Mouse (Mus musculus): ENCODE results near the gene Txndc11.

Gene Txndc11

GRCm38 (mm10) chr16:11104905-11105304 is 29.5 kb downstream of the Txndc11 start:
- no peak for DNase-seq (ENCODE audit: low spot score in 2 of 2)

- DNase-seq (ENCODE audit: low spot score in 2 of 2), result no peak
Observed at GRCm38 (mm10) chr16:11097301-11097700, 37.1 kb downstream of the Txndc11 start.

GRCm38 (mm10) chr16:11093717-11094386 is 40.6 kb downstream of the Txndc11 start:
- DNase-seq (ENCODE audit: low spot score in 2 of 2), result no peak

GRCm38 (mm10) chr16:11092523-11092922 is 41.9 kb downstream of the Txndc11 start:
- no peak for DNase-seq (ENCODE audit: low spot score in 2 of 2)

DNA sequence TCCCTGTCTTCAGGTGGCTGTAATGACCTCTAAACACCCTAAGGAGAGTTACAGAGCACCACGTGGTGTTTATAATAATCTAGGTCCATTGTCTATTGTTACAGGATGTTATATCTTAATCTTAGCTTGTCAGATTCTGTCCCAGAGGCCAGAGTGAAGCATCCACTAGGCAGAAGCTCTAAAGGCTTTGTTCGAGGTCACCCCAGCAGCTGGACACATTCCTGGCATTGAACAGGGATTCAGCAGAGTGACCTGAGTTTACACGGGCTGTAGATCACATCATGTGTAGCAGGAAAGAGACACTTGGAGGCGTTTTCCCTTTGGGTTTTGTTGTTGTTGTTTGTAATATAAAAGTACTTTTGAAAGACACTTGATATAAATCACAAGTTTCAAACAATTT is 42.4 kb downstream of the Txndc11 start:
- no peak for DNase-seq (ENCODE audit: low spot score in 2 of 2)

DNA sequence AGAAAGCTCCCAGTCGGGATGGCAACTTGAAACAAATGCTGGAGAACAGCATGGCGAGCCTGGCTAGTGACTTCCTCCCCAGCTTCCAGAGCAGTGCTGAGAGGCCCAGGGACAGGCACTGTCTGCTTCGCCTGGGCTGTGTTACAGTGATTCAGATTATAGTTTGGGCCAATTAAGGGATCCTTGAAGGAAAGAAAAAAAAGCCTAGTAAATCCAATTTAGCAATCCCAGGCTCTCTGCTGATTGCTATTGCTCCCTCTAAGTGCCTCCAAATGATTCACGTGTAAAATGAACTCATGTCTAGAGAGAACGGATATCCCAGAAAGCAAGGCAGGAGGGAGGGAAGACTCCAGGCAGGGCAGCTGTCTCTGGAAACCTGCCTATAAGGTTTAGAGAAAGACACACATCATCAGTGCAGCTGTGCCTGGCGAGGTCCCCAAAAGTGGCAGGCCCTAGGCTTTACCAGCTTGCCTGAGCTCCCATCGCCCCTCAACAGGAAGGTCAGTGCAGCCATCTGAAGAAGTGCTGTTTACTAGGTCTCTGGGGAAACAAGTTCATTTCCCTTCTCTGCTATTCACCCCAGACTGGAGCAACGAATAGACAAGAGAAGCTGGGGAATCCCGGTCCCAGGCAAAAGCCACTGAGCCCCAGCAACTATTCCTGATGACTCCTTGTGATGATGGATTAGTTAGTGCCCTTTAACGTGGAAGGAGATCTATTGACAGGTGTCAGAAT is 43.4 kb downstream of the Txndc11 start:
- no peak for DNase-seq (ENCODE audit: low spot score in 2 of 2)

DNA sequence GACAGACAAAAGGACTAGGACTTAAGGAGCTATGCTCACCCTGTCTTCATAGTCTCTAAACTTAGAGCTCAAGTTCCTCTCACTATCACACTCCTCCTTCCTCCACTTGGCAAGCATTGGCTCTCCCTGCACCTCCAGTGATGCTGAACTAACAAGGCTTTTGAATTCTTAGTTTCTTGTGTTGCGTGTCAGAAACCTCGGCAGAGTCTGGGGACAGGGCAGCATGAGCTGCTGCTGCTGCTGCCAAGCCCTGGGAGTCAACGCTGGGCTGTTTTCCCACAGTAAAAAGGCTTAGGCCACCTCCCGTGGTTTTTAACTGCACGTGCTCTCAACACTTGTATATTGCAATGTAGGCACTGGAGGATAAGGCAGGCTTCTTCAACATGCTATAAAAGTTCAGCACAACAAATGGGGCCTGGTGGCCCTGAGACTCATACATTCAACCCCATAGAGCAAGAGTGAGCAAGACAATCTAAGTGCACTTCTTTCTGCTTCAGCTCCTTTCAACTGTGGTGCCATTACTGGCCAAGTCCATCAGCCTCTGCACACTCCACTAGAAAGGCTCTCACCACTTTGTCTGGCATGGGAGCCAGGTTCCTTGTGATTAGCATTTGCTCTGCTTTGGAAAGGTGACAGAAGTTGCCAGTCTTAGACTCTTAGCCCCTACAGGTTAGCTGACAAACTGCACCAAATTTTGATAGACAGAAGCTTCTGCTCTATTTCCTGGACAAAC is 47.4 kb downstream of the Txndc11 start:
- DNase-seq (ENCODE audit: low spot score in 2 of 2), result no peak

DNA sequence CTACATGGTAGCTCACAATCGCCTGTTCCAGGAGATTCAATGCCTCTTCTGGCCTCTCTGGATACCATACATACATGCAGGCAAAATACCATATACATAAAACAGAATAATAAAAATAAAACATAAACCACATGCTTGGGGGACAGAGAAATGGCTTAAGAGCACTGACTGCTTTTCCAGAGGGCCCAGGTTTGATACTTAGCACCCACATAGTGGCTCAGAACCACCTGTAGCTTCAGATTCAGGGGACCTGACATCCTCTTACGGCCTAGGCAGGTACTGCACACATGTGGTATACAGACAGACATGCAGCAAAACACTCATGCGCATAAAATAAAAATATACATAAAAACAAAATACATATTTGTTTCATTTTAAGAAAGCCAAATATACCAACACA is 48.2 kb downstream of the Txndc11 start:
- DNase-seq (ENCODE audit: low spot score in 2 of 2), result no peak

- DNase-seq (ENCODE audit: low spot score in 2 of 2), result no peak
Observed at GRCm38 (mm10) chr16:11084181-11084580, 50.3 kb downstream of the Txndc11 start.

DNA sequence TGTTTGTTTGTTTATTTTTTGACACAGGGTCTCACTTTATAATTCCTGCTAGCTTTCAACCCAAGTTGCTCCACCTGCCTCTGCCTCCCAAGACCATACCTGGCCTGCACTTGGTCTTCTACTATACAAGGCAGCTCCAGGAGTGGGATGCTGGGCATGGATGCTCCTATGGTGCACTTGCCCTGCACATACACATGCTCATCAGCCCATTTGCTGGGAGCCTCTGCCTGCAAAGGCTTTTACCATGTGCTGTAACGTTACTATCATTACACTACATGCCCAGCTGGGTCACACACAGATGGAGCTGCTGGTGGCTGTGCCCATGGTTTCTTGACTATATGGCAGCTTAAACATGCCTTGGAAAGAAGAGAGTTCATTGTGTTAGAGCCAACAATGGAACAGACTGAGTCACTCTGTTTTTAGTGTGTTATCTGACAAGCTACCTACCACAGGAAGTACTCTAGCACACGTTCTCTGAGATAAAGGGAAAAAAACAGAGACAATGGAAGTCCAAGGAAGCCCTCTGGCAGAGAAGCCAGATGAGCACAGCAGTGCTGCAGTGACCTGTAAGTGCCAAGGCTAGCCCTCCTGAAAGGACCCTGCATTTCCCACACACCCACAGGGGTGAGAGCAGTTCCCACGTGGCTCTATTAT is 56.1 kb downstream of the Txndc11 start:
- no peak for DNase-seq (ENCODE audit: low spot score in 2 of 2)

GRCm38 (mm10) chr16:11077601-11078201 is 56.7 kb downstream of the Txndc11 start:
- no peak for DNase-seq (ENCODE audit: low spot score in 2 of 2)

DNA sequence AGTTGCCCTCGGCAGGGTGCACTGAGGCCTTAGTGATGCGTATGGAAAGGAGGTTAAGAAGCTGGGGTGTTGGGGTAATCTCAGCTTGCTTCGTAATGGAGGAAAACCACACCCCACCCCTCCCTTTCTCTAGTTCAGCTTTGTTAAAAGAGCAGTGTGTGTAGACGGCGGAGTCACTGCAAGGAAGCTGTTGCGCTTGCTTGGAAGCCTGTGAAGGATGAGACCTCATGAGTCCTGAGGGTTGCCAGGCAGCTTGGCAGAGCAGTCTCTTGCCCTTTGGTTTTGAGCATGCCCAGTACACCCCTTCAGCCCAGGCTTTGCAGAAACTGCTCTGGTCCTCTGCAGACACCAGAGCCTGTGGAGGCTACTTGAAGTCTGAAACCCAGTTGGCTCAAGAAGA is 61.4 kb downstream of the Txndc11 start:
- no peak for DNase-seq (ENCODE audit: low spot score in 2 of 2)

DNA sequence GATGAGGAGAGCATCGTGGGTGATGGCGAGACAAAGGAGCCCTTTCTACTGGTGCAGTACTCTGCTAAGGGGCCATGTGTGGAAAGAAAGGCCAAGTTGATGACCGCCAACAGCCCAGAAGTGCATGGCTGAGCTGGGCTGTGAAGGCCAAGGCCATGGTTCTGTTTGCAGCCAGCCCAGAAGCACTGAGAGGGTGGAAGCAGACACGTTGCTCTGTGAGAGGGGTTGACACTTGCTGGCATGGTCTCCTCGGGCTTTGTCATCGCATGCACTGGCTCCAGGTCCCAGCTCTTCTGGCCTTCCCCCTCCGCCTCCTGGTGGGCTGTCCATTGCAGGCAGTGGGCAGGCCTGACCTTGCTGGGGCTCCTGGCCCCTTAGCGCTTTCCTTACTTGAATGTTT is 62.0 kb downstream of the Txndc11 start:
- DNase-seq (ENCODE audit: low spot score in 2 of 2), result no peak

DNA sequence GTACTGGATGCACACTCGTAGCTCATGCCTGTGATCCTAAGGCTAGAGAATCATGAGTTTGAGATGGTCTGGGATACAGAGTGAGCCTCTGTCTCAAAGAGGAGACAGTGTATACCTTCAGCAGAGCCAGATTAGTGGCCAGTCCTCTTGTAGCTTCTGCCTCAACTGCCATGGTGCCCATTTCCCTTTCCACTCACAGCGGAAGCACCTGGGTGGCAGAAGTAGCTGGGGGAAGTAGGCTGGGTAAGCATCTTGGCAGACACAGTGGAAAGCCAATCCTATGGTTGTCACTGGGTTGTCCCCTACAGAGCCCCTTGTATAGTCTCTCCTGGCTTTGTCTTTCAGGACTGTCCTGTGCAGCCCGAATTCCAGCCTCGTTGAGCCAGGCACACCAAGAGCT is 62.6 kb downstream of the Txndc11 start:
- no peak for DNase-seq (ENCODE audit: low spot score in 2 of 2)

DNA sequence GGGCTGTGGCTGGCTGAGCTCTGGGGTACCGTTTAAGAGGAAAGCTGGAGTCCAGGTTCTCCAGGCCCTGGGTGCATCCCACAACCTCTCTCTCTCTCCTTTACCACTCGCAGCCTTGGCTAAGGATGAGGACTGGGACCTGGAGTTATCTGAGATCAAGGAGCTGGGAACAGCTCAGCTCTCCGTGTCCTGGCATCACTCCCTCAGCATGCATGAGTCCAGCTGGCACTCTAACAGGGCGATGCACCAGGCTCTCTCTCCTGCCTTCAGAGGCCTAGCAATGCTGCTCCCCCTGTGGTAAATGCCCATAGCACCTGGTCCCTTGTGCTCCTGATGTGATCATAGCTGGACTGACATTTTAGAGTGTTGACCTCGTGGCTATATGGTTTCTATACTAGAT is 63.3 kb downstream of the Txndc11 start:
- DNase-seq (ENCODE audit: low spot score in 2 of 2), result peak in 1 of 2 experiments; percentile 31

DNA sequence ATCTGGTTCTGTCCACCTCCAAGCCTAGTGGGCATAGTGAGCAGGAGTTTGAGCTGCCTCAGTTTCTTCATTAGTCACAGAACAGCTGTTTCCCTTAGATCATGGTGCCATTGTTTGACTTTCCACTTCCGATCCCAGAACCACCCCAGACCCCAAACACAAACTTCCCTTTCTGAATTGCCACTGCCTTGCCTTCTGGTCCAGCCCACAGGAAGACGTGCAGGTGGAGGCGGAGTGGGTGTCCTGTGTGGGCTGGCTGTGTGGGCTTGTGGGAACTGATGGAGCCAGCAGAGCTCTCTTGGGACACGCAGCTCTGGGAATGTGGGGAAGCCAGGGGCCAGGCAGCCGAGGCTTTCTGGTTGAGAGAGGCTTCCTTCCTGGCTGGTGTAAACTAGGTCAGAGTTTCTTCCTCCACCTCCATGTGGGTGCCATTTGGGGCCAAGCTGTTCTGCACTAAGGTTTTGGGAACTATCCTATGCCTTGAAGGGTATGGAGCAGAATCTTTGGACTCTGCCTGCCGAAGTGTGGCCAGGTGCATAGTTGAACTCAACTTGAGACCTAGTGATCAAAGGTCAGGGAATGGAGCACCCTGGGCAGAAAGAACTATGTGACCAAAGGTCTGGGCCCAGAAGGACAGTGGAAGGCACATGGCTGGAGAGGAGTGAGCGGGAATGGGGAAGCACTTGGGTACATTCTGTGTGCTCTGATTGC is 64.6 kb downstream of the Txndc11 start:
- DNase-seq (ENCODE audit: low spot score in 2 of 2), result peak in 1 of 2 experiments; percentile 23

- no peak for DNase-seq (ENCODE audit: low spot score in 2 of 2)
Observed at GRCm38 (mm10) chr16:11069271-11069670, 65.2 kb downstream of the Txndc11 start.

- no peak for DNase-seq (ENCODE audit: low spot score in 2 of 2)
Observed at GRCm38 (mm10) chr16:11068666-11069065, 65.8 kb downstream of the Txndc11 start.

DNA sequence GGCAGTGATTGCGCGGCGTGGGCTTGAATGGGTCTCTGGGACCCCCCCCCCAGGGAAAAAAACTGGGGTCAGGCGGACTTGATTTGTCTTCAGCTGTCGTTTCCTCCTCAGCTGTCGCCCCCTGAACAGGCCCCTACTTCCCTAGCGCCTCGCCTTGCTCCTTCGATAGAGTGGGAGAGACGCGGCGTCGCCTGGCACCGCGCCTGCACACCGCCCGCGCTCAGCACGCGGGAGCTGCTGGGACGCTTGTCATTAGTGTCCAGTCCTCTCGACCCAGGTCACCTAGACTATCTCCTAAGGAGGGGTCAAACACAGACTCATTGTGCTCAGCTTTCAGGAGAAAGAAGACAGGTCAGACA is 67.6 kb downstream of the Txndc11 start:
- DNase-seq (ENCODE audit: low spot score in 2 of 2), result peak; percentile 13 to 36

- peak; percentile 95 to 97 for DNase-seq (ENCODE audit: low spot score in 2 of 2)
Observed at GRCm38 (mm10) chr16:11066029-11066832, 68.2 kb downstream of the Txndc11 start, which contains the start of gene Litaf. Gene Litaf (minus strand): TSS chr16:11066157.

Measured in urinary bladder, postnatal 36 days (tissue).